In genomic region chr12:21263256-21263655, GRCm38 (mm10) we compare ENCODE assay signal across 24 mouse cellular contexts. TPM values are rescaled to one million over a fixed set of nuclear protein-coding genes. Genes with fewer than 3 reads are reported as not detected.
A peak's percentile ranks its signal among the peaks of the same experiment; 100 is the strongest.
DNase-seq lines count a peak whose midpoint lies in the region; ATAC-seq and TF ChIP-seq lines count a peak whose summit lies in the region.
"Had no signal": no experiment of that assay in that cellular context is flagged by ENCODE, and none has a peak within 500 bp of the region (broad histone marks: within the 10 kb centered on the region; RNA-seq: fewer than 3 reads in every experiment).

No protein-coding gene starts in this region.

- no peak for DNase-seq in frontal cortex, postnatal 10 days (ENCODE audit: low spot score in 2 of 2)
- DNase-seq in heart, adult 9 months (ENCODE audit: low spot score in 2 of 2), result no peak
- no peak for DNase-seq in left cerebral cortex, adult 2 months (ENCODE audit: extremely low spot score in 1 of 2, low spot score in 2 of 2)
- DNase-seq in left cerebral cortex, adult 8-10 months (ENCODE audit: low spot score in 2 of 2), result no peak
- peak; percentile 60 for DNase-seq in layer of hippocampus, adult 9-11 months
- DNase-seq: adrenal gland, postnatal 10 days; cerebellum, adult 11-12 months; cerebellum, postnatal 10 days; gastrocnemius, postnatal 25 days; kidney, postnatal 25 days; liver; lung, adult 2 months; thymus, adult 2 months; thymus, postnatal 36 days had no signal

- ATAC-seq in frontal cortex, adult (ENCODE audit: low TSS enrichment), result peak; percentile 39; the same call in 1 of the 2 replicates
- ATAC-seq in heart, embryonic 15.5 days (replicated peaks; ENCODE audit: insufficient number of reproducible peaks, insufficient read depth, low FRiP score, low read depth), result no peak
- ATAC-seq in midbrain, embryonic 13.5 days, result no peak
- ATAC-seq: forebrain, embryonic 14.5 days; intestine, postnatal 0 days; midbrain, embryonic 16.5 days had no signal

- TF ChIP-seq CTCF in left cerebral cortex, adult 2 months (IDR thresholded peaks at IDR 0.05), result no peak

- intact Hi-C loops in left cerebral cortex, adult 2 months (cut with DNase I), result loop anchor here (5.0 kb wide), 2 partner anchors 151 to 186 kb away; no protein-coding TSS in a partner anchor

- peak overlapping the region; percentile 71 for H3K27ac ChIP-seq in heart, embryonic 15.5 days
- peak overlapping the region; percentile 34; the same call in 1 of the 2 replicates for H3K27ac ChIP-seq in left cerebral cortex, adult 2 months
- no peak overlapping the region for H3K27ac ChIP-seq in midbrain, embryonic 13.5 days
- H3K27ac ChIP-seq: hindbrain, embryonic 14.5 days; liver, embryonic 14.5 days; midbrain, embryonic 10.5 days had no signal

- peaks cover 4% of the 10 kb centered on the region for H3K4me1 ChIP-seq in heart, embryonic 15.5 days (replicated peaks)
- H3K4me1 ChIP-seq in midbrain, embryonic 13.5 days (replicated peaks), result no peaks in the 10 kb centered on the region
- H3K4me1 ChIP-seq: midbrain, embryonic 10.5 days had no signal

- no peak overlapping the region for H3K4me3 ChIP-seq in heart, embryonic 15.5 days
- H3K4me3 ChIP-seq in left cerebral cortex, adult 2 months, result no peak overlapping the region
- no peak overlapping the region for H3K4me3 ChIP-seq in midbrain, embryonic 13.5 days (replicated peaks)
- H3K4me3 ChIP-seq: midbrain, embryonic 10.5 days had no signal

- no peak overlapping the region for H3K4me2 ChIP-seq in heart, embryonic 15.5 days
- no peak overlapping the region for H3K4me2 ChIP-seq in midbrain, embryonic 13.5 days (replicated peaks)
- H3K4me2 ChIP-seq: hindbrain, embryonic 14.5 days had no signal

- H3K27me3 ChIP-seq in heart, embryonic 15.5 days, result no peaks in the 10 kb centered on the region
- H3K27me3 ChIP-seq in midbrain, embryonic 13.5 days, result no peaks in the 10 kb centered on the region

- no peak overlapping the region for H3K9ac ChIP-seq in heart, embryonic 15.5 days
- H3K9ac ChIP-seq in midbrain, embryonic 13.5 days (replicated peaks), result no peak overlapping the region
- H3K9ac ChIP-seq: hindbrain, embryonic 14.5 days; liver, embryonic 14.5 days had no signal

- 95% methylated on average over 5 of the region's 5 CpGs for WGBS in heart, embryonic 15.5 days
- 98% methylated on average over 5 of the region's 5 CpGs for WGBS in midbrain, embryonic 13.5 days

- peaks cover 31% of the 10 kb centered on the region for H3K36me3 ChIP-seq in heart, embryonic 15.5 days
- H3K36me3 ChIP-seq in midbrain, embryonic 13.5 days, result peaks cover 83% of the 10 kb centered on the region

- H3K9me3 ChIP-seq in heart, embryonic 15.5 days (replicated peaks), result no peaks in the 10 kb centered on the region
- no peaks in the 10 kb centered on the region for H3K9me3 ChIP-seq in midbrain, embryonic 13.5 days
- H3K9me3 ChIP-seq: G1E; midbrain, embryonic 10.5 days had no signal

RNA-seq across cellular contexts. Expression of gene Cpsf3, which starts 21.9 kb away (rescaled TPM):
- polyA plus RNA-seq in heart, embryonic 15.5 days (2015; fragmentation: Nextera tagmentation; extraction: Ambion mirVana), result 63.1 and 69.1 TPM in 2 replicates
- total RNA-seq in left cerebral cortex, adult 2 months (2021), result 10 to 100 TPM; 43.8 to 54.1 TPM
- 10 to 100 TPM; 52.8 to 65.1 (median 60.1) TPM for total RNA-seq in left cerebral cortex, adult 8-10 months (2022)
- polyA plus RNA-seq in midbrain, embryonic 13.5 days (2015; fragmentation: Nextera tagmentation; extraction: Ambion mirVana), result 116 and 119 TPM in 2 replicates

RNA-seq across cellular contexts. Expression of gene Itgb1bp1, which starts 22.8 kb away (rescaled TPM):
- 35.0 and 38.7 TPM in 2 replicates for polyA plus RNA-seq in heart, embryonic 15.5 days (2015; fragmentation: Nextera tagmentation; extraction: Ambion mirVana)
- total RNA-seq in left cerebral cortex, adult 2 months (2021), result 10 to 100 TPM; 33.4 to 34.3 TPM
- 10 to 100 TPM; 42.6 to 50.0 (median 43.9) TPM for total RNA-seq in left cerebral cortex, adult 8-10 months (2022)
- 37.2 and 40.3 TPM in 2 replicates for polyA plus RNA-seq in midbrain, embryonic 13.5 days (2015; fragmentation: Nextera tagmentation; extraction: Ambion mirVana)

RNA-seq across cellular contexts. Expression of gene Iah1, which starts 52.9 kb away (rescaled TPM):
- polyA plus RNA-seq in heart, embryonic 15.5 days (2015; fragmentation: Nextera tagmentation; extraction: Ambion mirVana), result 37.7 and 38.7 TPM in 2 replicates
- 10 to 100 TPM; 12.8 to 13.4 TPM for total RNA-seq in left cerebral cortex, adult 2 months (2021)
- 10 to 100 TPM; 13.1 to 16.8 (median 15.0) TPM for total RNA-seq in left cerebral cortex, adult 8-10 months (2022)
- polyA plus RNA-seq in midbrain, embryonic 13.5 days (2015; fragmentation: Nextera tagmentation; extraction: Ambion mirVana), result 44.7 and 45.1 TPM in 2 replicates
